Mouse (Mus musculus): Measurements from ENCODE around the gene Egln3. TPM values are rescaled to one million over a fixed set of nuclear protein-coding genes. Genes with fewer than 3 reads are reported as not detected.

Egln3 gene
- total RNA-seq, 2 experiments from 2014 or later = 5.2 to 5.7 TPM

DNA sequence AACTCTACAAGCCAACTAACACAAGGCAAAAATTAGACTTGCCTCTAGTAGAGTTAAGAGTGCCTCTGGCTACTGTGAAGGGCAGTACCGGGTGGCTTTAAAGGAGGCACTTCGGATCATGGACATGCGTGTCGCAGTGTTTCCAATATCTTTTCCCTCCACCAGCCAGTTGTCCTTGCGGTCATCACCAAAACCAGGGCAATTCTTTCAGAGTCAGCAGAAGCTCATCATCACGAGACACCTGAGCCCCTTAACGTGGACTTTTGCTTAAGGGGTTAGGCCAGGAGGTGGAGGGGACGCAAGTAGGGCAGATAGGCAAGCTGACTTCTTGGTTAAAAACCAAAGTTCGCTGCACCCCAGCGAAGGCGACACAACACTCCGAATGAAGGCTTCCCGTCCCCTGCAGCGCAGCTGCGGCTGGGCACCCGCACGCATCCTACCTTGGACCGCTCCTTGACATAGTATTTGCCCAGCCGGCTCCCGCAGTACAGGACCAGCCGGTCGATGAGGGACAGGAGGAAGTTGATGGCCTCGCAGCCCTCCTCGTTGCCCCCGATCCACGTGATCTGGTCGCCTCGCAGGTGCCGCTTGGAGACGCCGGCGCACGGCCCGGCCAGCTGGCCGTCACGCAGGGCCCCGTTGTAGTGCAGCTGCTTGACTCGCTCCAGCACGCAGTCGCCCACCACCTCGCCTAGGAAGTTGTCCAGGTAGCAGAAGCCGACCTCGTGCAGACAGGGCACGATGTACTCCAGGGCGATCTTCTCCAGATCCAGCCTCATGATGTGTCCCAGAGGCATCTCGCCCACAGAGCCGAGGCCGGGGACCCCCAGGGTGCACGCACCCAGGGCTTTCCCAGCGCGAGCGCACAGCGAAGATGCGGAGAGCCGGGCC lies 650 bp downstream of the Egln3 start:
- peak in 1 of 2 experiments; percentile 33 for DNase-seq (ENCODE audit: low spot score in 2 of 2)

DNA sequence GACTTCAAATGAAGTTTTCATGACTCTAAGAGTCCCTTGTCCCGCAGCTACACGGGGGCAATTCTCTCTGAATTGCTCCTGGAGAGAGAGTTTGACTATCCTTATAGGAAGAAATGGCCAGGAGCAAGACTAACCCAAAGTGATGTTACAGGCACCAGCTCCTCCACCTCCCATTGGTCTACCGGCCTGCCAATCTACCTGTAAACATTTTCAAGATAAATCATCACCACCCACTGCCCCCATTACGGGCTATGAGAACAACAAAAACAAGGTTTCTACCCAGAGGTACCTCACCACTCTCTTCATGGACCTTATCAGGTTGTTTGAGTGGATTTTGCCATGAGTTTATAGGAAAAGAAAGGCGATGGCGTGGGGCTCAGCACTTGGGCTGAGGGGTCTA lies 1.4 kb downstream of the Egln3 start:
- DNase-seq (ENCODE audit: low spot score in 2 of 2) = no peak

GRCm38 (mm10) chr12:54200856-54201255 lies 2.8 kb downstream of the Egln3 start:
- DNase-seq (ENCODE audit: low spot score in 2 of 2) = no peak

GRCm38 (mm10) chr12:54200172-54200571 lies 3.5 kb downstream of the Egln3 start:
- peak; percentile 33 to 42 for DNase-seq (ENCODE audit: low spot score in 2 of 2)

DNA sequence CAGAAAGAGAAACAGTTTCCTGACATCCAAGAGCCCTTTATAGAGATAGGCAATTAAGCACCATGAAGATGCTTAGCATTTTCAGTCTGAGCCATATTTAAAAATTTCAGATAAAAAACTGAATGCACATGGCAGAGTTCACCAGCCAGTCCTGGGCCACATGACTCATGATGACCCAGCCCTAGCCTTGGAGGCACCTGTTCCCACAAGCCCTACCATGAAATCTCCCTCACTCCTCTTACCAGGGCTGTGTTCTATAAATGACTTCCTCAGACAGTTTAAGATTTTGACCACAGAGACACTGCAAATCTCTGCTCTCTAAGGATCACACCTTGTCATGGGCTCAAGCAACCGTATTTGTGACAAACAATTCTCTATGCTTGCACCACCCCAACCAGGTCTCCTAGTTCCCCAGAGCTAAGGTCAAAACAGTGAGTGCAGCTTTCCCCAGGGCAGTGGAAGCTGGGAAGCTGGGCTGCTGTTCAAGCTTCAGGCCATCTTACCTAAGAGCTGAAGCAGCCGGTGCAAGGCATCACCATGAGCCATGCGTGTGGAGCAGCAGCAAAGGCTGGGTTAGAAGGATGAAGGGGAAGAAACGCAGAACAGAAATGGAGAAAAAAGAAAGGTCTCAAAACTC lies 5.3 kb downstream of the Egln3 start:
- DNase-seq (ENCODE audit: low spot score in 2 of 2) = no peak

DNA sequence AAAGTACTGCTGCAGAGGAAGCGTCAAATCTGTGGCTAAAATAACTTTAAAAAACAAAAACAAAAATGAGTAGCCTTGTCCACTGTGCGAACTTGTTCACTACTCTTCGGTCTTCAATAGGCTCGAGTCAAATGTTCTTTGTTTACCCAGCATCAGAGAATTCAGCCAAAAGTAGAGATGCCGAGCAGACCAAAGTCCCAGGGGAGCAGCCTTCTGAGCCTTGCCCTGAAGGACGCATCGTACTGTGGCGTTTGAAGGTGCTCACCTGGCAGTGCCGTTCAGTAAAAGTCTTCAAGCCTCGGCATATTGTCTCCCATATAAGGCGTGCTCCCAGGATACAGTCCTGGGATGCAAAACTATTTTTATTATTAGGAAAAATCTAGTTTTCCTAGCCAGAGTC lies 5.8 kb downstream of the Egln3 start:
- DNase-seq (ENCODE audit: low spot score in 2 of 2) = no peak

- no peak for DNase-seq (ENCODE audit: low spot score in 2 of 2)
Observed at GRCm38 (mm10) chr12:54197301-54197782, 6.3 kb downstream of the Egln3 start.

- no peak for DNase-seq (ENCODE audit: low spot score in 2 of 2)
Observed at GRCm38 (mm10) chr12:54196881-54197280, 6.8 kb downstream of the Egln3 start.

DNA sequence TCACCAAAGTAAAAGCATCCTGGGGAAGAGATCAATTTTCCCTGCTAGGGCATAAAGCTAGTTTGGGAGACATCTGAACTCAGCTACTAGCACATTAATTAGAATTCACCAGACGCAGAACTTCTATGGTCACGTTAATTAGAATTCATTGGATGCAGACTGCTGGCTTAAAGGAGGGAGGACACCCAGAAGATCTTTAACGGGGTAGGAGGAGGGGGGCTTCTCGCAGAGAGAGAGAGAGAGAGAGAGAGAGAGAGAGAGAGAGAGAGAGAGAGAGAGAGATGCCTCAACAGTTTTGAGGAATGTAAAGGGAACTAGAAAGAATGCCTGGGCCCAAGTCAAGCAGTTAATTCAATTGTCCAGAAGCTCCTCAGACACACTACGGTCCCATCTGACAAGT lies 9.5 kb downstream of the Egln3 start:
- no peak for DNase-seq (ENCODE audit: low spot score in 2 of 2)

DNA sequence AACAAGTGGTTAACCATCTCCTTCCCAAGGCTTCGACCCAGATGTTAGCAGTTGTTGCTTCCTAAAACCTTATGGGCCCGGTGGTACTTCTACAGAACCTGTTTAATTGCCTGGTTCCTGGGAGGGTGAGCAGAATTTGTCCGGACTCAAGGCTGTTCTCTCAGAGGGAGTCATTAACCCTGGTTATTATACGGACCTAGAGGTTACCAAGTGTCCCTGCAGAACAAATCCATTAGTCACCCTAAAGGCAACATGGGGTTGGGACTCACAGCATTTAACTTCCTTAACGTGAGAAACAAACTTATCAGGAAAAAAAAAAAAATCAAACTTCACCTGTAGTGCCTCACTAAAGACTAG lies 11.4 kb downstream of the Egln3 start:
- no peak for DNase-seq (ENCODE audit: low spot score in 2 of 2)

- DNase-seq (ENCODE audit: low spot score in 2 of 2) = peak; percentile 79 to 85
Observed at GRCm38 (mm10) chr12:54191608-54192304, 11.9 kb downstream of the Egln3 start.

DNA sequence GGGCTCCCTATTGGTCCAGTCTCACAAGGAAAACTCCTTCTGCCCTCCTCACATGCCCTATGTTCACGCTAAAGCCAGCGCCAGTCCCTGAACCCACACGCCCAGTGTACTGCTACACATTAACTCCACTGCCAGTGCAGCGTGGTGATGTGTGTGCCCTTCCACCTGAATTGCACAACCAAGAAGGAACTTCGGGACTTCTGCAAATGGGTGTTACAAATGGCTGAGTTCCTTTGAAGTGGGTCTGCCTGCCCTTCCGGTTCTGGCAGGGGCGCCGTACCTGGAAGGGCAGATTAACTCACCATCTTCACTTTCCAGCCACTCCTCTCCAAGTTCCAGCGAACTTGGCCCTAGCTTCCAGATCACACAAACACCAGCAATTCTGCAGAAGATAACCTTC lies 12.5 kb downstream of the Egln3 start:
- DNase-seq (ENCODE audit: low spot score in 2 of 2) = no peak

- DNase-seq (ENCODE audit: low spot score in 2 of 2) = no peak
Observed at GRCm38 (mm10) chr12:54187812-54188600, 15.7 kb downstream of the Egln3 start.

- no peak for DNase-seq (ENCODE audit: low spot score in 2 of 2)
Observed at GRCm38 (mm10) chr12:54186926-54187623, 16.6 kb downstream of the Egln3 start.

DNA sequence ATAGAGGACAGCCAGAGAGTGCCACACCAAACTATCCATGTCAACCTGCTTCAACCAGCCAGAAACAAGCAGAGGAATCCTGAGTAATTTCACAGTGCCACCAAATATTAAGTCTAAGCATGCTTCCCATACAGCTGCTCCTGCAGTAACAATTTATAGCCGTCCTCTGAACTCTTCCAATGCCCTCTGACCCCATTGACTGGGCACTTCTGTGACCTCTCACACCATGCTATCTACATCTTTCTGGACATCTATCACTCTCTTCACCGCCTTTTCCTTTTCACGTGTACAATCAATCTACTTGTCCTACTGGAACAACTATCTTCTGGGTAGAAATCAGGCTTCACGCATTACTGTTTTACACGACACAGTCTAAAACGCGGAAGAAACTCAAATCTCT lies 19.4 kb downstream of the Egln3 start:
- no peak for DNase-seq (ENCODE audit: low spot score in 2 of 2)

GRCm38 (mm10) chr12:54178323-54178722 lies 25.3 kb downstream of the Egln3 start:
- no peak for DNase-seq (ENCODE audit: low spot score in 2 of 2)

GRCm38 (mm10) chr12:54168786-54169185 lies 34.9 kb downstream of the Egln3 start:
- DNase-seq (ENCODE audit: low spot score in 2 of 2) = no peak

GRCm38 (mm10) chr12:54167737-54168136 lies 35.9 kb downstream of the Egln3 start:
- DNase-seq (ENCODE audit: low spot score in 2 of 2) = no peak

- DNase-seq (ENCODE audit: low spot score in 2 of 2) = no peak
Observed at GRCm38 (mm10) chr12:54164724-54165050, 39.0 kb downstream of the Egln3 start.

GRCm38 (mm10) chr12:54164040-54164723 lies 39.5 kb downstream of the Egln3 start:
- DNase-seq (ENCODE audit: low spot score in 2 of 2) = no peak

Measured in layer of hippocampus, postnatal 10 days (tissue).